Mouse (Mus musculus): ENCODE data around the gene Fnbp1l. TPM values are rescaled to one million over a fixed set of nuclear protein-coding genes. Genes with fewer than 3 reads are reported as not detected.

The Fnbp1l gene
- polyA plus RNA-seq, 1 experiment from 2014 or later: 295 TPM

DNA sequence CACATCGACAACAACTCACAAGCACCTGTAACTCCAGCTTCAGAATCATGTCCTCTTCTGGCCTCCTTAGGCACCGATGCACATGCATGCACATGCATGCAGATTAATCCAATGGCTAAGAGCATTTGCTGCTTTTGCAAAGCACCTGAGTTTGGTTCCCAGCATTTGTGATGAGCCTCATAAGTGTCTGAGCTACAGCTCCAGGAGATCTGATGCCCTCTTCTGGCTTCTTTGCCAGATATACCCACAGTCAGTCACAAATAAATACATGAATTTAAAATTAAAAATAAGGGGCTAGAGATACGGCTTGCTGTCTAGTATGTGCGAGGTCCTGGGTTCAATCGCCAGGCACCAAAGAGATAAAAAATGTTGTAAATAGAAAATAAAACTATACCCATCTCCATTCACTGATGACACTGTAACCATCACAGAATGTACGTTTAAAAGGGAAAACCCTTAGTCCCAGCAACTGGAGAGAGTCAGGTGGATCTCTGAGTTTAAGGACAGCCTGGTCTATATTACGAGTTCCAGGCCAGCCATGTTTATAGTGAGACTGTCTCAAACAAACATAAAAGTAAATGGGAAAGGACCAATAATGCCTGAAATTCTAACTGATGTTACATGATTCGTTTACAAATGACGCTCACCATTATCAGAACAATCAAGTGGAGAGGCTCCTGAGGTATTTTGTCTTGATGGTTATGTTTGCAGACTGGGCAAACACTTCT lies 1.7 kb downstream of the Fnbp1l start:
- Histone ChIP-seq H3K9me3 (ENCODE audit: control insufficient read depth, low read length) (no peaks in the 10 kb centered on the region), H3K4me2 (ENCODE audit: low read length) (peak overlapping the region; percentile 76), H3K27ac (ENCODE audit: low read length) (peak overlapping the region; percentile 99), H3K4me3 (replicated peaks; ENCODE audit: low read length) (peak overlapping the region; percentile 100), H3K4me1 (replicated peaks; ENCODE audit: control insufficient read depth, insufficient read depth, low read length) (peaks cover 40% of the 10 kb centered on the region), H3K36me3 (ENCODE audit: control insufficient read depth, insufficient read depth) (no peaks in the 10 kb centered on the region), H3K9ac (replicated peaks; ENCODE audit: low read depth, low read length) (peak overlapping the region; percentile 100), H3K27me3 (replicated peaks; ENCODE audit: control insufficient read depth, insufficient read depth, low read length) (no peaks in the 10 kb centered on the region)
- no peak for ATAC-seq
- 32% methylated on average over 9 of the region's 9 CpGs for WGBS

DNA sequence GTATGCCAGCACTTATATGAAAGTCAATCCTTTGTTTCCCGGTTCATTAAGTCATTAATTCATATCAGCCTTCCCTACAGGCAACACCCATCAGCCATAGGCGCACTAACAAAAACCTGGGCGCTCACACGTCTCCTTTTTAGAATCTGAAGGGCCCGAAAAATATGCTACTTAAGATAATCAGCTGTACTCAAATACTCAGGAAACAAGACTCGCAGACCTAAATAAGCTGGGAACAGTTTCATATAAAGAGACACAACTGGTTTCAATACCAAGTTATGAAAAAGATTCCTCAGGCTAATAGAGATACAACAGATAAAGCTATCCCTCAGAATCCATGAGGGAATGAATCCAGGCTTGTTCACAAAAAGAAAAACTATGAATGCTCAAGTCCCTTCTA lies 7.0 kb downstream of the Fnbp1l start:
- no peak for ATAC-seq
- Histone ChIP-seq H3K4me3 (replicated peaks; ENCODE audit: low read length) (no peak overlapping the region), H3K27ac (ENCODE audit: low read length) (no peak overlapping the region), H3K9me3 (ENCODE audit: control insufficient read depth, low read length) (no peaks in the 10 kb centered on the region), H3K36me3 (ENCODE audit: control insufficient read depth, insufficient read depth) (no peaks in the 10 kb centered on the region), H3K27me3 (replicated peaks; ENCODE audit: control insufficient read depth, insufficient read depth, low read length) (no peaks in the 10 kb centered on the region), H3K9ac (replicated peaks; ENCODE audit: low read depth, low read length) (no peak overlapping the region), H3K4me2 (ENCODE audit: low read length) (no peak overlapping the region), H3K4me1 (replicated peaks; ENCODE audit: control insufficient read depth, insufficient read depth, low read length) (peaks cover 36% of the 10 kb centered on the region)
- 77% methylated on average over 6 of the region's 6 CpGs for WGBS

DNA sequence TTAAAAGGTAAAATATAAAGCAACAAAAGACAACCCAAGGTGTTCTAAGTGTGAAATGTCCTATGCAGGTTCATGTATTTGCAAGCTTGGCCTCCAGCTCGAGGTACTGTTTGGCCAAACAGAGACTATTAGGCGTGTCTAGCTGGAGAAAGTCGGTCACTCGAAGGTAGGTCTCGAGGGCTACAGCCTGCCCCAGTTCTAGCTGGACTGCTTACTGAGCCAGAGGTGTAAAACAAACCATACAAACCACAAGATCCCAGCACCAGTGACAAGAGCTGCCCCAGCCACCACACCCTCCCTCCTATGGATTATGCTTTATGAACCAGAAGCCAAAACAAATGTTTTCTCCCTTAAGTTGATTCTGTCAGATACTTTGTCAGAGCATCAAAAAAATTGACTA lies 7.8 kb downstream of the Fnbp1l start:
- Histone ChIP-seq H3K4me1 (replicated peaks; ENCODE audit: control insufficient read depth, insufficient read depth, low read length) (peaks cover 29% of the 10 kb centered on the region), H3K27me3 (replicated peaks; ENCODE audit: control insufficient read depth, insufficient read depth, low read length) (no peaks in the 10 kb centered on the region), H3K36me3 (ENCODE audit: control insufficient read depth, insufficient read depth) (no peaks in the 10 kb centered on the region), H3K9me3 (ENCODE audit: control insufficient read depth, low read length) (no peaks in the 10 kb centered on the region), H3K4me2 (ENCODE audit: low read length) (no peak overlapping the region), H3K9ac (replicated peaks; ENCODE audit: low read depth, low read length) (no peak overlapping the region), H3K4me3 (replicated peaks; ENCODE audit: low read length) (no peak overlapping the region), H3K27ac (ENCODE audit: low read length) (no peak overlapping the region)
- 88% methylated on average over 5 of the region's 5 CpGs for WGBS
- ATAC-seq: no peak

DNA sequence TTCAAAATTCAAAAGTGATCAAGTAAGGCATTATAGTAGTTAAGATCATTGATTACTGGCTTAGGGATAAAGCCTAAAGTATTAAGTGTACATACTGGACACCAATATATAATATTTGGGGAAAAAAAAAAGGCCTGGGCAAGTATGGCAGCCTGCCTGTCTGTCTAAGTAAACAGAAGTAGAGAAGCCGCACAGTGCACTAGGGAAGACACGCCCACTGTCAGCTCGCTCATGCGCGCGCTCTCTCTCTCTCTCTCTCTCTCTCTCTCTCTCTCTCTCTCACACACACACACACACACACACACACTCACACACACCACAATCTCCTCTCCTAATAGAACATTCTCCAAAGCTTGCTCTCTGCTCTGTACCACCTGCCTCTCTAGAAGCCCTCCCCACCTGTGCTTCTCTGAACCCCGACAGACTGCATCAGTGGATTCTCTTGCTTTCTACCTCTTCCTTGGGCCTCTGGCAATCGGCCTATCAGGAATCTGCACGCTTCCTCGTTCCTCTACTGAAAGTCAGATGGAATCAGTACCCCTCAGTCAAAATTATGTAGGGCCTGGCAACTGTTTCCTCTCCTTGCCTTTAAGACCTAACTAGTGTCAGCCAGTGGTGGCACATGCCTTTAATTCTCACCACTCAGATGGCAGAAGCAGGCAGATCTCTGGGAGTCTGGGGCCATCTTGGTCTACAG lies 13.3 kb downstream of the Fnbp1l start:
- no peaks in the 10 kb centered on the region for H3K36me3 ChIP-seq (ENCODE audit: control insufficient read depth, insufficient read depth)
- H3K4me1 ChIP-seq (replicated peaks; ENCODE audit: control insufficient read depth, insufficient read depth, low read length): peaks cover 4% of the 10 kb centered on the region; the same call in 1 of the 2 replicates
- ATAC-seq: peak; percentile 22; the same call in 1 of the 2 replicates
- H3K9me3 ChIP-seq (ENCODE audit: control insufficient read depth, low read length): no peaks in the 10 kb centered on the region
- no peak overlapping the region for H3K9ac ChIP-seq (replicated peaks; ENCODE audit: low read depth, low read length)
- no peak overlapping the region for H3K4me2 ChIP-seq (ENCODE audit: low read length)
- 81% methylated on average over 10 of the region's 10 CpGs for WGBS
- no peaks in the 10 kb centered on the region for H3K27me3 ChIP-seq (replicated peaks; ENCODE audit: control insufficient read depth, insufficient read depth, low read length)
- H3K4me3 ChIP-seq (replicated peaks; ENCODE audit: low read length): no peak overlapping the region
- H3K27ac ChIP-seq (ENCODE audit: low read length): no peak overlapping the region

DNA sequence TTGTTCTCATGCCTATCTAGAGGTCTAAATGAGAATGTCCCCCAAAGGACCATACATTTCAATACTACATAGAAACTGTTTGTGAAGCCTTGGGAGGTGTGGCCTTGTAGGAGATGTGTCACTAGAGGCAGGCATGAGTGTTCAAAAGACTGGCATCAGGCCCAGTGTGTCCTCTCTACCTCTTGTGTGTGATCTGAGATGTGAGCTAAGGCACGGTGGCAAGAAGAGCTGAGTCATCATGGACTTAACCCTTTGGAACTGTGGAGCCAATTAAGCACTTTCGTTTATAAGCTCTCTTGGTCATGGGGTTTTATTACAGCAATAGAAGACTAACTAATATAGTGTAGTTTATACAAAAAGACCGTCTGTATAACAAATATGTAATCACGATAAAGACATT lies 16.3 kb downstream of the Fnbp1l start:
- H3K4me3 ChIP-seq (replicated peaks; ENCODE audit: low read length): no peak overlapping the region
- H3K4me2 ChIP-seq (ENCODE audit: low read length): no peak overlapping the region
- no peaks in the 10 kb centered on the region for H3K27me3 ChIP-seq (replicated peaks; ENCODE audit: control insufficient read depth, insufficient read depth, low read length)
- WGBS: 78% methylated on average over 4 of the region's 4 CpGs
- H3K36me3 ChIP-seq (ENCODE audit: control insufficient read depth, insufficient read depth): no peaks in the 10 kb centered on the region
- H3K9ac ChIP-seq (replicated peaks; ENCODE audit: low read depth, low read length): no peak overlapping the region
- H3K27ac ChIP-seq (ENCODE audit: low read length): no peak overlapping the region
- ATAC-seq: no peak
- H3K9me3 ChIP-seq (ENCODE audit: control insufficient read depth, low read length): no peaks in the 10 kb centered on the region
- peaks cover 4% of the 10 kb centered on the region; the same call in 1 of the 2 replicates for H3K4me1 ChIP-seq (replicated peaks; ENCODE audit: control insufficient read depth, insufficient read depth, low read length)

DNA sequence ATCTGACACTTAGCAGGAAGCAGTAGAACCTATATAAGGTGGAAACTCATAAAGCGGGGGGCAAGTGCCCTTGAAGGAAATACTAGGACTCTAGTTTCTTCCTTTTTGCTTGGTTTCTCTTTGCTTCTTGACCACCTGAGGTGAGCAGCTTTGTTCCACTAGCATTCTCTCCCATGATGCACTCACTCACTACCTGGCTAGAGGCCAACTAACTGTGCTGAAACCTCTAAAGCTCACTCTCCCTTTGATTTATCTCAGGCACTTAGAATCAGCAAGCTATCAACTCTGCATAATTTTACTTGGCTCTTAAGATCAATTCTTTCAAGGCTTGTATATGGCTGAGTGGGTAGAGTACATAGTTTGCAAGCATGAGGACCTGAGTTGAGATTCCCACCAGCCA lies 17.1 kb downstream of the Fnbp1l start:
- no peak for ATAC-seq

DNA sequence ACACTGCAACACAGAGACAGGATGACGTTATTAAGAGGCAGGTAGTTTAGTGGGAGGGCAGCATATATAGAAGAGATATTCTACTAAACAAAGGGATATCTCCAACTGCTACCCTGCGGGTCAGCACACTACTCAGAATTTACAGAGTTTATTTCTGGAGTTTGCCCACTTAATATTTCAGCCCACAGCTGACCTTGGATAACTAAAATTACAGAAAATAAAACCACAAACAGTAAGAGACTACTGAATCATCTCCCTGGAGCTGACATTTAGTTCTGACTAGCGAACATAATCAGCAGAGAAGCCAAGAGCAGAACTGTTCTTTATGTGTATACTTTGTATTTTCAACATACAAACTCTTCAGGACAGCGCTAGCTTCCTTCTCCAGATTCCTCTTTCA lies 20.2 kb downstream of the Fnbp1l start:
- Histone ChIP-seq H3K4me1 (replicated peaks; ENCODE audit: control insufficient read depth, insufficient read depth, low read length) (peaks cover 7% of the 10 kb centered on the region; the same call in 1 of the 2 replicates), H3K9me3 (ENCODE audit: control insufficient read depth, low read length) (no peaks in the 10 kb centered on the region), H3K4me2 (ENCODE audit: low read length) (no peak overlapping the region), H3K27ac (ENCODE audit: low read length) (no peak overlapping the region), H3K27me3 (replicated peaks; ENCODE audit: control insufficient read depth, insufficient read depth, low read length) (no peaks in the 10 kb centered on the region), H3K9ac (replicated peaks; ENCODE audit: low read depth, low read length) (no peak overlapping the region), H3K36me3 (ENCODE audit: control insufficient read depth, insufficient read depth) (no peaks in the 10 kb centered on the region), H3K4me3 (replicated peaks; ENCODE audit: low read length) (no peak overlapping the region)
- ATAC-seq: no peak
- 84% methylated on average over 4 of the region's 4 CpGs for WGBS

More for the DNA sequence above, 17.1 kb downstream of the Fnbp1l start:
- no peak overlapping the region for H3K9ac ChIP-seq (replicated peaks; ENCODE audit: low read depth, low read length)
- no peak overlapping the region for H3K4me2 ChIP-seq (ENCODE audit: low read length)
- H3K4me1 ChIP-seq (replicated peaks; ENCODE audit: control insufficient read depth, insufficient read depth, low read length): peaks cover 4% of the 10 kb centered on the region; the same call in 1 of the 2 replicates
- 84% methylated on average over 1 of the region's 1 CpGs for WGBS
- no peaks in the 10 kb centered on the region for H3K27me3 ChIP-seq (replicated peaks; ENCODE audit: control insufficient read depth, insufficient read depth, low read length)
- no peak overlapping the region for H3K27ac ChIP-seq (ENCODE audit: low read length)
- no peaks in the 10 kb centered on the region for H3K9me3 ChIP-seq (ENCODE audit: control insufficient read depth, low read length)
- no peaks in the 10 kb centered on the region for H3K36me3 ChIP-seq (ENCODE audit: control insufficient read depth, insufficient read depth)
- no peak overlapping the region for H3K4me3 ChIP-seq (replicated peaks; ENCODE audit: low read length)

DNA sequence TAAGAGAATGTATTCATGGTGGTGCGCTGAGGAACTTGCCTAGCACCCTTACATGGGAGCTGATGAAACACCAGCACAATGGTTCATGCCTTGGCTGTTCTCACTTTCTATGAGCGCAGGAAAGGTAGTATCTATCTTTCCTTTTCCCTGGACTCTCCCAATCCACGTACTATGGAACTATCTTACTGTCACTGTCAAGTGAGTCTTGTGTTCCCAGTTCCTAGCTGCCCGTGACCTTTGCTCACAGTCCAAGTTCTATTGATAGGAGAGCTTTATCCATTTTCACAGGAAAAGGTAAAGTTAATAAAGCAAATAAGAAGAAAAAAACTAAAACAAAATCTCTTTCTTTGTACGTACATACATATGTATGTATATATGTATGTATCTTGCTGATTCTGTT lies 28.7 kb downstream of the Fnbp1l start:
- peaks cover 13% of the 10 kb centered on the region for H3K4me1 ChIP-seq (replicated peaks; ENCODE audit: control insufficient read depth, insufficient read depth, low read length)
- H3K4me3 ChIP-seq (replicated peaks; ENCODE audit: low read length): no peak overlapping the region
- 97% methylated on average over 5 of the region's 5 CpGs for WGBS
- H3K27me3 ChIP-seq (replicated peaks; ENCODE audit: control insufficient read depth, insufficient read depth, low read length): no peaks in the 10 kb centered on the region
- ATAC-seq: no peak
- no peak overlapping the region for H3K27ac ChIP-seq (ENCODE audit: low read length)
- H3K36me3 ChIP-seq (ENCODE audit: control insufficient read depth, insufficient read depth): peaks cover 7% of the 10 kb centered on the region; the same call in 1 of the 2 replicates
- no peak overlapping the region for H3K4me2 ChIP-seq (ENCODE audit: low read length)
- no peak overlapping the region for H3K9ac ChIP-seq (replicated peaks; ENCODE audit: low read depth, low read length)
- no peaks in the 10 kb centered on the region for H3K9me3 ChIP-seq (ENCODE audit: control insufficient read depth, low read length)

DNA sequence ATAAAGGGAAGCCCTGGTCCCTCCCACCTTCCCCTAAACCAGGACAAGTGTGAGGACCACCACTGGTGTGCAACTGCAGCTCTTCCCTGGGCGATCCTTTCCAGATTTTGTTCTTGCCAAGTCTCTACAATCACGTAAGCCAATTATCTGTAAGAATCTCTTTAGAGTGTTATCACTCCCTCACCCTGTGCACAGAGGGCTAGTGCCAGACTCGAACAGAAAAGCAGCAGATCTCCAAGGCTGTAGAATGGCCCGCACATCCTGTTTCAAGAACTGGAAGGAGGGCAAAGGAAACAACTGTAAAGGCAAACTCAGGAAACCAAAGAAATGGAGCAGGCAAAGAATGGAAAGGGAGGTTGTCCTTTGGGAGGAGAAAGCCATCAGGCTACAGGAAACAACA lies 29.2 kb downstream of the Fnbp1l start:
- Histone ChIP-seq H3K27me3 (replicated peaks; ENCODE audit: control insufficient read depth, insufficient read depth, low read length) (no peaks in the 10 kb centered on the region), H3K36me3 (ENCODE audit: control insufficient read depth, insufficient read depth) (peaks cover 7% of the 10 kb centered on the region; the same call in 1 of the 2 replicates), H3K4me2 (ENCODE audit: low read length) (no peak overlapping the region), H3K4me3 (replicated peaks; ENCODE audit: low read length) (no peak overlapping the region), H3K9ac (replicated peaks; ENCODE audit: low read depth, low read length) (no peak overlapping the region), H3K4me1 (replicated peaks; ENCODE audit: control insufficient read depth, insufficient read depth, low read length) (peaks cover 13% of the 10 kb centered on the region), H3K9me3 (ENCODE audit: control insufficient read depth, low read length) (no peaks in the 10 kb centered on the region), H3K27ac (ENCODE audit: low read length) (no peak overlapping the region)
- 53% methylated on average over 4 of the region's 4 CpGs for WGBS
- no peak for ATAC-seq
